Mouse (Mus musculus): ENCODE results near the gene Nupl2. TPM values are rescaled to one million over a fixed set of nuclear protein-coding genes. Genes with fewer than 3 reads are reported as not detected.

Gene Nupl2
- polyA plus RNA-seq (2017; shearing (Covaris generic)): 7.2 TPM

DNA sequence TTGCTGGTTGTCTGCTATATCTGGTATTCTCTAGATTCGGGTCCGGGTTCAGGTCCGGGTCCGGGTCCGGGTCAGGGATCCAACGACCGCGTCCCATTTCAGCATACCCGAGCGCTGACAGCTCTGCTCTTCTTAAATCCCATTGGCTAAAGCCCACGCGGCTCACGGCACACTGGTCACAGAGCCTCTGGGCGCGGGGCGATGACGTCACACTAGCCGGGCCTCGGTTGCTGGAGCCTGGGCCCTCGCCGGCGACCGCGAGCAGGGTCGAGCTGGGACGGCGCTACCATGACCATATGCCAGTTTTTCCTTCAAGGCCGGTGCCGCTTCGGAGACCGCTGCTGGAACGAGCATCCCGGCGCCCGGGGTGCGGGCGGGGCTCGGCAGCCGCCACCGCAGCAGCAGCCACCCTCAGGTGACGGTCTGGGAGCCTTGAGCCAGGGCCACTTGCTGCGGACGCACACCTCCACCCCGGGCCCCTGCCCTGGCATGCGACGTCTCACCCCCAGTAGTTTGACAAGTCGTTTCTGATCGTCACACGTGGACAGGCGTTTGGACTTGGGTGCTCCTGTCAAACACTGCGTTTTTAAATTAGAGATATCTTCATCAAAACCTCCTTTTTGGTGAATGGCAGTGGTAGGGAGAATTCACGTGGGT, at the start of gene Nupl2:
Gene Nupl2, plus strand, starts transcription at position 175 of the 657 bp plus-strand sequence.

Other genes with a start within 250 kb of the Nupl2 start
- 16.1 TPM for gene Fam126a, start 134.3 kb upstream of the Nupl2 start, polyA plus RNA-seq (2017; shearing (Covaris generic))
- gene Klhl7, start 64.4 kb upstream of the Nupl2 start, polyA plus RNA-seq (2017; shearing (Covaris generic)): 17.5 TPM
- 5.1 TPM for gene Kcnh2, start 186.6 kb downstream of the Nupl2 start, polyA plus RNA-seq (2017; shearing (Covaris generic))
- gene Nos3, start 199.8 kb downstream of the Nupl2 start, polyA plus RNA-seq (2017; shearing (Covaris generic)): not detected
- gene Atg9b, start 227.2 kb downstream of the Nupl2 start, polyA plus RNA-seq (2017; shearing (Covaris generic)): 0.22 TPM
- 16.1 TPM for gene Abcb8, start 228.7 kb downstream of the Nupl2 start, polyA plus RNA-seq (2017; shearing (Covaris generic))
- not detected for gene Asic3, start 248.4 kb downstream of the Nupl2 start, polyA plus RNA-seq (2017; shearing (Covaris generic))

Data from naive thymus-derived CD4-positive, alpha-beta T cell, adult 5 months (primary cell).